Mouse (Mus musculus): ENCODE measurements at regions not wholly inside any gene's neighbourhood (a gene's known extent, or its start where the extent isn't known, plus 50 kb on each side); places are given as distances from the start of the nearest gene placed in this dataset.

GRCm38 (mm10) chr12:13815500-13815899, 336.4 kb downstream of the Fam84a start:
- no peak for DNase-seq

GRCm38 (mm10) chr12:13810155-13810515, 341.7 kb downstream of the Fam84a start:
- DNase-seq: no peak

GRCm38 (mm10) chr12:13809291-13810154, 342.3 kb downstream of the Fam84a start:
- no peak for DNase-seq

GRCm38 (mm10) chr12:13779752-13780151, 372.1 kb downstream of the Fam84a start:
- DNase-seq: no peak

GRCm38 (mm10) chr12:13776687-13777086, 375.2 kb downstream of the Fam84a start:
- no peak for DNase-seq

DNA sequence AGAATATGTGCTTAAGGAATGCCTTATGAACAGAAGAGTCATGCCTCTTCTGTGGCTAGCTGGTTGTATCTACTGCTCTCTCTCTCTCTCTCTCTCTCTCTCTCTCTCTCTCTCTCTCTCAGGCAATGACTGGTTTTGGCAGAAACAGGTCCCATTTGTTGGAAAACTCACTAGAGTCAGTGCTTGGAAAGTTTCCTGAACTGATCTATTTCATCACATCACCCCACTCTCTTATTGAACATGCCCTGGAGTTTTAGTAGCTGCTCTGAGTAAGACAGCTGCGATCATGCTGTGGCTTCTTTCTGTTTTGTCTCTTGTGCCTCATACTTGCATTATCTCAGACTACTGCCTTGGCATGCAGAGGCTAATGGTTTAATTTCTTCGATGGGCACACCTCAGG, 382.2 kb downstream of the Fam84a start:
- DNase-seq: no peak

DNA sequence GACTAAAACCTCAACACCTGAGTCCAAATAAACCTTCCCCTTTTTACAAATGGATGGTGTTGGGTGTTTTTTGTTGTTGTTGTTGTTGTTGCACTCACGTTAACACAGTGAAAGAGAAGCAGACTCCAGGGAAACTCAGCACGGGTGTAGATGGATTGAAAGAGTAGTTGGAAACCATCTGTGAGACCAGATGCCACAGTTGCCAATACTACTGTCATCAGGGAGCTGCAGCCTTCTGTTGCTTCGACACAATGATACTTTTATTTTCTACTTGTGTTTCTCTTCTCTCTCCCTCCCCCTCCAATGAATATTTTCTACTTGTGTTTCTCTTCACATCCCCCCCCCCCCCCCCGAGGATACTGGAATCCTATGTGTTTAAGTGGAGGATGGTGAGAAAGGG, 382.7 kb downstream of the Fam84a start:
- DNase-seq: no peak

GRCm38 (mm10) chr12:13766486-13766885, 385.4 kb downstream of the Fam84a start:
- no peak for DNase-seq

- no peak for DNase-seq
These were observed 398.0 kb downstream of the Fam84a start for GRCm38 (mm10) chr12:13753878-13754277.

- DNase-seq: no peak
These were observed 407.4 kb downstream of the Fam84a start for GRCm38 (mm10) chr12:13744323-13744931.

- DNase-seq: no peak
These were observed 421.8 kb downstream of the Fam84a start for GRCm38 (mm10) chr12:13729901-13730637.

- no peak for DNase-seq
These were observed 422.9 kb downstream of the Fam84a start for GRCm38 (mm10) chr12:13728986-13729385.

DNA sequence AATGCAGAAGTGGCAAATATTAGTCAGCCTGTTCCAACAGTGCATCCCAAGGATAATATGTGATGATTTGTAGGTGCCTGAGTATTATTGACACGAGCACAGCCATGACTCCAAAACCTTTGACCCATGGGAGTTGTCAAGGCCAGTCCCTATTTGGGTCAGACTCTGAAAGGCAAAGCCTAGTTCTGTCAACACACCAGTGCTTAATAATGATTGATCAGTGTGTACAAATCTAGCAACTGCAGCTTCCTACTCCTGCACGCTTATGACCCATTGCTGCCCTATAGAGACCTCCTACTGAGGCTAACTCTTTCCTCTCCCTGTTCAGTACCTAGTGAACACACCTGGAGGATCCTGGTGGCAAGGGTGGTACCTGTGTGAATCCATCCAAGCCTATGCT, 427.3 kb downstream of the Fam84a start:
- no peak for DNase-seq

- DNase-seq: no peak
These were observed 440.9 kb downstream of the Nbas start for GRCm38 (mm10) chr12:13709806-13710205.

- DNase-seq: no peak
These were observed 438.8 kb downstream of the Nbas start for GRCm38 (mm10) chr12:13707747-13708146.

DNA sequence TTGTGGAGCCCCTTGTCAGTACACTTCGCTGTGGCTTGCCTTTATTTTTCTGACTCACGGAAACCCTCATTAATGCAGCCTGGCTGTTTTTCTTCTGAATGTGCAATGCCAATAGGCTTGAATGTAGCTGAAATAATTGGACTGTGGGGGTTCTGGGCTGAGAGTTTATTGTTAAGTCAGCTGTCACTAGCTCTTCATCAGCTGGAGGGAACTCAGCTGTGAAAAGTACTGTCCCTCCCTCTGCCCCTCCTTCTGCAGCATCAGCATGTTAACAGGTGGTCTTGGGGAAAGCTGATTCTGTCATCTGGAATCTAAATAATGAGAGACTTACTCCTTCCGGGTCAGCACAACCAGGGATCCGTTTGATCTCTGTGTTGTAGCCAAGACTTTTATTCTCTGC, 437.6 kb downstream of the Nbas start:
- DNase-seq: no peak

DNA sequence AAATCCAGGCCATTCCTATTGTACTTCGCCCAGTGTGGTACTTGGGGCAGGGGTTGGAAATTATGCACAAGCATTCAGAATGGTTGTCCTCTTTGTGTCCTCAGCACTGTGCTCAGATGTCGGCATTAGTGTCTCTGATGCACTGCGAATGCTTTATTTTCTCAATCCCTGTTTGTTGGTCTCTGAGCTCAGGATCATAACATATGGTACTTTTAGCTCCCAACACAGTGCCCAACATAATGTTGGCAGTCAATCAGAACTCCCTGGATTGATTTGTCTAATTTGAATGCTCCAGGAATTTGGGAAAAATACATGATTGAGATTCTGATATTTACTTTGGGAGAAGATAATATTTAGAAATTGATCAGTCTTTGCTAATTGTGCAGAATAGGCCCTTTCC, 434.7 kb downstream of the Nbas start:
- no peak for DNase-seq

DNA sequence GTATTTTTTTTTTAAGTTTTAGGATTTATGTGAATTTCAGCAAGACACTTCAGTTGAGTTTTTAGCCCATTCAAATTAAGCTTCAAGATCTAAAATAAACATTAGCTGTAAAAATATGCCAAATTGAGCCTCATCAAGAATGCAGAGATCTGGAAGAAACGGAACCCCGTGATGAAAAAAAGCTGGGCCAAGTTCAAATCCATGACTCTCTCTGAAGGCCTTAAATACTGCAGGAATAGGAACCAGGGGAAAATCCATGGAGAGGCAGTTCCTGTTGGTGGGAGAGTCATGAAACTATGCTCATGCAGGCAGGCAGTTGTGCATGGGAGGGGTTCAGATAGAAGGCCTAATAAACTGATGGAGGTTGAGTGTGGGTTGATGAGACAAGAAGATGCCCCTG, 430.9 kb downstream of the Nbas start:
- DNase-seq: no peak

DNA sequence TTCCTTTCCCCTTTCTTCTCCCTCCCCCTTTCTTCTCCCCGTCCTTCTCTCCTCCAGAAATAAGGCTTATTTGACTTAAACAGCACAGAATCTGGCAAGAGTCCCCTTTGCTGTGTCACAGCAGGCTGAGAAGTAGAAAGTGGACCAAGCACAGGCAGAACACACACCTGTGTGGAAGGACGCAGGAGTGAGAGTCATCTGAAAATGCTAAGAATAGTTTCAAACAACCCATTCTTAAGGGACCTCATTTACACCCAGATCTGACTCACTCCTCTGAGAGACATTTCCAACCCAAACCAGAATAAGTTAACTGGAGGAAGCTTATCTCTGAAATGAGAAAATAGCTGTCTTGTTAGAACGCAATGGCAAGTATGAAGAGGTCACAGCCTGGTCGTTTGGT, 429.9 kb downstream of the Nbas start:
- DNase-seq: no peak

DNA sequence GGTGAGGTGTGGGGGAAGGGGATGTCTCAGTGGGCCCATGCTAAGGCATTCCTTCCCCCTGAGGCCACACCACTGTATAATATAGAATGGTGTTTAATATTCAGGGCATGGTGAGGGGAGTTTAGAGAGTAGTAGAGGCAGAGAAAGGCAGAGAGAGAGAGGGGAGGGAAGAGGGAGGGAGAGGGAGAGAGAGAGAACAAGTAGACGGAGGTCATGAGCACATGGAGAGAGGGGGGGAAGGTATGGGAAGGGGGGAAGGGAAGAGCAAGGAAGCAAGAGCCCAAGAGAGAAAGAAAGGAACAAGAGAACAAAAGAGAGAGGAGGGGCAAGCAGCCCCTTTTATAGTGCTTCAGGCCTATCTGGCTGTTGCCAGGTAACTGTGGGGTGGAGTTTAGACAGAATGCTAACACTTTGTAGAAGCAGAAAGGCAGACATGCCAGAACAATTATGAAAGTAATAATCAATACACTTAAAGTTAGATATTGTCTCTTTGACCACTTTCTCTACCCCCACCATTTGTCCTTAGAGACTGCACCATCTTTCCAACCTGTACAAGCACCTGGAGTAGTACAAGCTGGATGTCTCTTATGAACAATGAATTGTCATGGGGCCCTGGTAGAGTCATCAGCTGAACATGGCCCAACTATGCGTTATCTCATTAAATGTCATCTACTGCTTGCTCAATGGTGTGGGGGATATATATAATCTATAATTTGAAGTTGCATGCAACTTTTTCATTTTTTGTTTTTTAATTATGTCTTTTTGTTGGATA, 422.6 kb downstream of the Nbas start:
- no peak for DNase-seq

- no peak for DNase-seq
These were observed 408.3 kb downstream of the Nbas start for GRCm38 (mm10) chr12:13677266-13677665.

DNA sequence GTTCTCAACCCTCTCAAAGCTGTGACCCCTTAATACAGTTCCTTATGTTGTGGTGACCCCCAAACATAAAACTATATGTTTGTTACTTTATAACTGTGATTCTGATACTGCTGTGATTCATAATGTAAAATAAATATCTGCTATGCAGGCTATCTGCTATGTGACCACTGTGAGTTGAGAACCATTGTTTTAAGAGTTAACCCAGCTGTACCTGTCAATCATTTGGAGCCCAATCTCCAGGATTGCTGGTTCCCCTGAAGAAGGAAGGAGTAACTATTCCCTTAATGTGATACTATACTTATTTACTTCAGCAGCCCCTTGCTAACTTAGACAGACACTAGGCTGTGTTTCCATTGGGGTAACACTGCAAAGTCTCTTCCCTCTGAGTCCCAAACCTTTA, 400.5 kb downstream of the Nbas start:
- no peak for DNase-seq

GRCm38 (mm10) chr12:13668485-13669022, 399.6 kb downstream of the Nbas start:
- DNase-seq: no peak
